Mouse (Mus musculus): ENCODE results near the gene Cphx2.
"Not testable (repeated sequence)": the region's sequence is repeated elsewhere in the genome, so short reads cannot be mapped to it uniquely, and the experiment has no call there.

- TF ChIP-seq CTCF (IDR thresholded peaks at IDR 0.05; ENCODE audit: low read depth); EP300 (optimal IDR thresholded peaks at IDR 0.05): not testable (repeated sequence)
These were observed 14.6 kb upstream of the Cphx2 start for GRCm38 (mm10) chr14:26066574-26067324.

All from stomach, postnatal 0 days (tissue).